Mouse (Mus musculus) layer of hippocampus, postnatal 14 days (tissue): Measurements from ENCODE around the gene Agrn. TPM values are rescaled to one million over a fixed set of nuclear protein-coding genes. Genes with fewer than 3 reads are reported as not detected.

Experiments
- DNase-seq, 2 experiments: peaks; one replicate each; pipeline ENCODE4 v3.0.0; 2021 to 2022; ENCODE audit warnings: low spot score in 2 of 2, mixed read lengths in 1 of 2
- long read RNA-seq, 2 experiments: library from polyadenylated mRNA; stranded (forward); transcript quantifications; one replicate each; pipeline ENCODE4 v2.0.0; 2021
- total RNA-seq, 2 experiments: library from RNA; stranded (reverse); gene quantifications; 2 replicates each; pipeline ENCODE4 v1.2.3; 2021

Agrn gene
- 100 to 1,000 TPM; 209 to 213 TPM for total RNA-seq
- long read RNA-seq, experiment 1, full-length matches to known transcripts, result 1 of 37 reads
- long read RNA-seq, experiment 1, partial matches to known transcripts, result 10 of 37 reads
- long read RNA-seq, experiment 1, other reads (novel, unspliced or antisense), result 26 of 37 reads
- long read RNA-seq, experiment 2, full-length matches to known transcripts, result 1 of 63 reads
- long read RNA-seq, experiment 2, partial matches to known transcripts, result 57 of 63 reads
- long read RNA-seq, experiment 2, other reads (novel, unspliced or antisense), result 5 of 63 reads

GRCm38 (mm10) chr4:156197131-156197828 lies at the start of gene Agrn:
TSS of gene Agrn (minus strand) at chr4:156197488.
- DNase-seq, result peak; percentile 43 to 48

GRCm38 (mm10) chr4:156236651-156237447 lies 39.6 kb upstream of the Agrn start:
- DNase-seq, result no peak

- DNase-seq, result peak; percentile 79 to 90
Observed at GRCm38 (mm10) chr4:156235808-156236533, 38.7 kb upstream of the Agrn start, which contains the start of gene Noc2l. TSS of gene Noc2l (plus strand) at chr4:156236010.

GRCm38 (mm10) chr4:156235360-156235770 lies 38.1 kb upstream of the Agrn start:
- peak in 1 of 2 experiments; percentile 44 for DNase-seq

- peak; percentile 74 for DNase-seq
Observed at GRCm38 (mm10) chr4:156234701-156235213, 37.5 kb upstream of the Agrn start, which contains the start of gene Plekhn1. TSS of gene Plekhn1 (minus strand) at chr4:156234857.

- no peak for DNase-seq
Observed at GRCm38 (mm10) chr4:156234021-156234501, 36.8 kb upstream of the Agrn start.

GRCm38 (mm10) chr4:156228393-156229024 lies 31.2 kb upstream of the Agrn start:
- DNase-seq, result no peak

- no peak for DNase-seq
Observed at GRCm38 (mm10) chr4:156227752-156228392, 30.6 kb upstream of the Agrn start.

- no peak for DNase-seq
Observed at GRCm38 (mm10) chr4:156224276-156224675, 27.0 kb upstream of the Agrn start.

- DNase-seq, result no peak
Observed at GRCm38 (mm10) chr4:156219936-156220335, 22.6 kb upstream of the Agrn start.

- no peak for DNase-seq
Observed at GRCm38 (mm10) chr4:156217838-156218237, 20.6 kb upstream of the Agrn start.

- no peak for DNase-seq
Observed at GRCm38 (mm10) chr4:156217022-156217669, 19.9 kb upstream of the Agrn start.

- DNase-seq, result no peak
Observed at GRCm38 (mm10) chr4:156216196-156216595, 18.9 kb upstream of the Agrn start.

GRCm38 (mm10) chr4:156215649-156216048 lies 18.4 kb upstream of the Agrn start, which contains the start of gene Perm1:
TSS of gene Perm1 (plus strand) at chr4:156215868.
- no peak for DNase-seq

- DNase-seq, result no peak
Observed at GRCm38 (mm10) chr4:156213134-156213533, 15.8 kb upstream of the Agrn start.

- DNase-seq, result no peak
Observed at GRCm38 (mm10) chr4:156209963-156210635, 12.8 kb upstream of the Agrn start.

GRCm38 (mm10) chr4:156208872-156209271 lies 11.6 kb upstream of the Agrn start:
- DNase-seq, result no peak

GRCm38 (mm10) chr4:156203413-156204131 lies 6.3 kb upstream of the Agrn start:
- no peak for DNase-seq
